Mouse (Mus musculus): ENCODE data around the gene Ccdc87.
"Not testable (repeated sequence)": the region's sequence is repeated elsewhere in the genome, so short reads cannot be mapped to it uniquely, and the experiment has no call there.

Gene Ccdc87

DNA sequence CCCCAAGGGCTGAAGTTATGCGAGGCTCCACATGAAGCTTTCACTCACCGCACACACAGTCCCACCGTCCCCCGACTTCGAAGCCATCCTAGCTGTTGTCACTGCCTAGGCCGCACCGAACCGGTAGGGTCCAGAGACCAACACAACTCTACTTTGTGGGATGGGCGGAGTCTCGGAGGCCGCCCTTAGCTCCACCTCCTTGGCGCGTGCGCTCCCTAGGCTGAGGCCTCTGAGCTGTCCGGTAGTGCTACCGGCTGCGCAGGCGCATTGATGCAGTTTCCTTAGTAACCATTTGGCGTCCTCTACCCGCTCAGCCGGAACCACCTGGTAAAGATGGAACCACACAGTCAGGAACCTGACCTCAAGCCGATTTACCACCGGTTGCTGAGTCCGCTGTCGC is at the start of gene Ccdc87, which contains the start of gene Ccs:
Gene Ccdc87 (plus strand): TSS at position 218 of the 400 bp plus-strand sequence.
Gene Ccs (minus strand): TSS at position 184 of the 400 bp plus-strand sequence.
- DNase-seq (ENCODE audit: low spot score): peak; percentile 93

DNA sequence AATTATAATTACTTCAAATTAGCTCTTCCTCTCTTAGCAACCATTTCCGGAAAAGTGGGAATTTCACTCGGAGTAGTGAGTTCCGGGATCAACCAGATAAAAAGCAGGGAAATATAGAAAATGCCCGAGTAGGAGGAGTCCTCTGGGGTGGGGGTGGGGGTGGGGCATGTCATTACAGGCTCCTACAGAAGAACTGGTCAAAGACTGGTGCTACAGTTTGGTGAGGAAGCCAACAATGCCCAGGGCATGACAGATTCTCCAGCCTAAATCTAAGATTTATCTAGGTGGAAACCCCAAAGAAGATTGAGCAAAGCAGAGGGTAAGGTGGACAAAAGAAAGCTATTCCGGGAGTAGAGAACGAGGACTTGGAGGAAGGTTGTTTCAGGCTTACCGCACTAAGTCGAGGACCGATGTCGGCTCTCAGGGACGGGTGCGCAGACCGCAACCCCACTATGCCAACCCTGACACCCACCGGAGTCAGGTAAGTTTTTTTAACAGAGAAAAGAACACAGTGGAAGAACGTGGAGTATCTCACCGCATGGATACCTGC is 45.8 kb upstream of the Ccdc87 start:
- no peak for DNase-seq (ENCODE audit: low spot score)

GRCm38 (mm10) chr19:4793831-4794422 is 45.2 kb upstream of the Ccdc87 start, which contains the start of gene Rbm4:
Gene Rbm4, minus strand, starts transcription at chr19:4793901.
- peak; percentile 92 for DNase-seq (ENCODE audit: low spot score)

DNA sequence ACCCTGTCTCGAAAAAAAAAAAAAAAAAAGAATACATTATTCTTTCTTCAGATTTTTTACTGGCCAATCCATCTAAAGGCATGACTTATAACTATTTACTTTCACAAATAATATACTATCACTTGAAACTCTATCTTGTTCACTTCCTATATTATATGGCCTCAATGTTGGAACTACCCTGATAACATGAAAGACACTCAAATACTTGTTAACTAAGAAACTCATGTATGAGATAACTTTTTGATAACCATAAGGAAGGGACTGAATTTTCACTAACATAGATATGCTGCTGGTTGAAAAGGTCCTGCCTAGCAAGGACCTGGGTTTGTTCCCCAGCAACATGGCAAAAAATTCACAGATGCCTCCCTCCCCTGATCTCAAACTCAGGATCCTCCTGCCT is 43.2 kb upstream of the Ccdc87 start:
- no peak for DNase-seq (ENCODE audit: low spot score)

GRCm38 (mm10) chr19:4797846-4798245 is 41.3 kb upstream of the Ccdc87 start:
- DNase-seq (ENCODE audit: low spot score): no peak

DNA sequence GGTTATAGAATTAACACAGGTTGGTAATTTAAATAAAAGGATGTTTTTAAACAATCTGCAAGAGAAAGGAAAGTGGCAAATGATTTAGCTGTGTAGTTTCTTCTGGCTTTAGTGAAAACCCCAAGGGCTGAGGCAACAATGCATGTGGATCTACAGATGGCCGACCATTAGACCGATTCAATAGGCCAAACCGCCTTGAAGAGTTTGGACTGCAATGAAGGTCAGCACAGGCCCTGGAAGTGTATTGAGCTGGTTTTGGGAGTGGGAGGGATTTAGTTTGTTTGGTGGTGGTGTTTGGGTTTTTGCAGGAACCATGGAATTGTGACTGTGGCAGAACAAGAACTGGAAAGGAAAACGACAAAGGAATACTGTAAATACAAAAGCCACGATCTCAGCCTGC is 40.1 kb upstream of the Ccdc87 start:
- DNase-seq (ENCODE audit: low spot score): no peak

- no peak for DNase-seq (ENCODE audit: low spot score)
Observed at GRCm38 (mm10) chr19:4802691-4803091, 36.5 kb upstream of the Ccdc87 start.

DNA sequence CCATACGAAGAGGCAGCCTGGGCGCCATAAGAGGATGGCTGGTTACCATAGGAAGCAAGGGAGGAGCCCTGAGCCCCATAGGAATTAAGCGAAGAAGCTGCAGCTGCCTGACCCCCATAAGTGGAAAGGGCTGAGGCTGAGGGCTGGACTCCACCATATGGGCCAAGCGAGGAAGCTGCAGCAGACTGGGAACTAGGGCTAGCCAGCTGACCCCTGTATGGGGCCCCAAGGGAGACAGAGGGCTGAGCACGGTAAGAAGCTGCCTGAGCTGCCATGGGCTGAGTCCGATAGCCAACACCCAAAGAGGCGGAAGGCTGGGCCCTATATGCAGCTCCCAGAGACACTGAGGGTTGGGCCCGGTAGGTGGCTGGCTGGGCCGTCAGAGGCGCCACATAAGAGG is 35.9 kb upstream of the Ccdc87 start:
- no peak for DNase-seq (ENCODE audit: low spot score)

- DNase-seq (ENCODE audit: low spot score): no peak
Observed at GRCm38 (mm10) chr19:4810309-4810708, 28.9 kb upstream of the Ccdc87 start.

GRCm38 (mm10) chr19:4810746-4811062 is 28.5 kb upstream of the Ccdc87 start:
- no peak for DNase-seq (ENCODE audit: low spot score)

DNA sequence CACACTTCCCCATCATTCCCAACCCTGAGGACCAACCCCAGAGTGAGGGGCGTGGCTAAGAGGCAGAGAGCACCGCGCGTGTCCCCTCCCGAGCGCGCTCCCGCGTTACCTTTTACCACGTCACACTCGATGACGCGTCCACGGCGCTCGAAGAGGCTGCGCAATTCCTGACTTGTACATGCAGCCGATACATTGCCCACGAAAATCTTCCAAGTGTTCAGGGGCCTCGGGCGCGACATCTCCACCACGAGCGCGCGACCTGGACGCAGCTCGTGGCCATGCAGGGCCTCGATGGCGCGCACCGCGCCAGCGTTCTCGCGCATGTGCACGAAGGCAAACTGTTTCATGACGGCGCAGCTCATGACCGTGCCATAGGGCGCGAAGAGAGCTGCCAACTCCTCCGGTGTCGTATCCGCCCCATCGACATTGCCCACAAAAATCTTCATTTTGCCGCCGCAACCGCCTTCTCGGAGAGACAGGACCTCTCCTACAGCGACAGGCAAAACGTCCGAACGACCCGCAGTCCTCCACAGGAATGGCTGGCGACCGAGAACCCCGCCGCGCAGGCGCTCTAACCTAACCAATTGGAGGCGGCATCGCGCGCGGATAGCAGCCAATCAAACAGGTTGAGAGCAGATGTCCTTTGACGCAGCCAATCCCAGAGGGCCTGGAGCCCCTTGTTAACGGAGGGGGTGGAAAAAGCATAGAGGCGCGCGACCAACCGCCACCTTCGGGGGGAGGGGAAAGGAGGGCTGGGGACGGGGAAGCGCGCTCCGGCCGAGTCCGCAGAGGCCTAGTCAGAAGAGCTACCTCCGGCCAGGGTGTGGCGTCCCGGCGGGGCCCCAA is 27.9 kb upstream of the Ccdc87 start, which contains the start of the genes Gm21992 and Rbm14:
Gene Gm21992 (minus strand): TSS at position 550 of the 846 bp plus-strand sequence.
Gene Rbm14 (minus strand): TSS at position 572 of the 846 bp plus-strand sequence.
- peak; percentile 96 for DNase-seq (ENCODE audit: low spot score)

GRCm38 (mm10) chr19:4811909-4812242 is 27.3 kb upstream of the Ccdc87 start:
- DNase-seq (ENCODE audit: low spot score): no peak

DNA sequence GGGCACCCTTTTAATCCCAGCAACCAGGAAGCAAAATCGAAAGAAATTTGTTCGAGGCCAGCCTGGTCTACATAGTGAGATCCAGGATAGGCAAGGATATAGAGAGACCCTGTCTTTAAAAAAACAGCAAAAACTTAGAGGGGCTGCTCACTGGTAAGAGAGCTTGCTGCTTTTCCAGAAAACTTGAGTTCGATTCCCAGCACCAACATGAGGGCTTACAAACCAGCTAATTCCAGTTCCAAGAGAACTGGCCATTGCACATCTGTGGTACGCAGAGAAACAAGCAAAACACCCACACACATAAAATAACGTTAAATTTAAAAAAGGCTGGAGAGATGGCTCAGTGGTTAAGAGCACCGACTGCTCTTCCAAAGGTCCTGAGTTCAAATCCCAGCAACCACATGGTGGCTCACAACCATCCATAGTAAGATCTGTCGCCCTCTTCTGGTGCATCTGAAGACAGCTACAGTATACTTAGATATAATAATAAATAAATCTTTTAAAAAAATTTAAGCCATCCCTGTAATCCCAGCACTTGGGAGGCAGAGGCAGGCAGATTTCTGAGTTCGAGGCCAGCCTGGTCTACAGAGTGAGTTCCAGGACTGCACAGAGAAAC is 26.7 kb upstream of the Ccdc87 start:
- not testable (repeated sequence) for DNase-seq (ENCODE audit: low spot score)

DNA sequence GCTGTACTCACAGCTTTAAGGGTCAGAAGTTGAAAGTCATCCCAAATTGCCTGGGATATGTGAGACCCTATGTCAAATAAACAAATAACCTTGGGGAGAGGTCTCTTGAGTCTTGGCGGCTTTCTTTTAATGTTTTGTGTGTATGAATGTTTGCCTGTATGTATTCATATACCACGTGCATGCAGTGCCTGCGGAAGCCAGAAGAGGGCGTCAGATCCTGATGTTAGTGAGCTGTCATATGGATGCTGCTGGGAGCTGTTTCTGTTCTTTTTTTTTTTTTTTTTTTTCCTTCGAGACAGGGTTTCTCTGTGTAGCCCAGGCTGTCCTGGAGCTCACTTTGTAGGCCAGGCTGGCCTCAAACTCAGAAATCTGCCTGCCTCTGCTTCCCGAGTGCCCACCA is 26.2 kb upstream of the Ccdc87 start:
- DNase-seq (ENCODE audit: low spot score): peak; percentile 25

- DNase-seq (ENCODE audit: low spot score): no peak
Observed at GRCm38 (mm10) chr19:4817182-4817835, 21.9 kb upstream of the Ccdc87 start.

DNA sequence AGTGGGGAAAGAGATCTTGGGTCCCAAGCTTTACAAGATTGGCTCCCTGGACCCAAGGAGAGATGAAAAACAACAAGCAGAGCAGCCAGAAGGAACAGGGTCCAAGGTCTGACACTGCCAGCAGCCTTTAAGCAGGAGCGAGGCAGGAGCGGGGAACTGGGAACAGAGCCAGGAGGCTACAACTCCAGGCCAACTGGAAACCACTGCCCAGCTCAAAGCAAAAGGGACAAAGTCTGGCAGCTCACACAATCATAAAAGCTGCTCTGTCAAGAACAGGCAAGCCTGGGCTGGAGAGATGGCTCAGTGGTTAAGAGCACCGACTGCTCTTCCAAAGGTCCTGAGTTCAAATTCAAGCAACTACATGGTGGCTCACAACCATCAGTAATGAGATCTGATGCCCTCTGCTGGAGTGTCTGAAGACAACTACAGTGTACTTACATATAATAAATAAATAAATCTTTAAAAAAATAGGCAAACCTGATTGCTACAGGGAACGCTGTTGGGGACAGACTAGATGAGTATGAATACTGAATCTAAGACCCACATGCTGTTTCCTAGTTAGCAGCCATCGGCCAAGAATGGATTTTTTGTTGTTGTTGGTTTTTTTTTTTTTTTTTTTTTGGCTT is 18.4 kb upstream of the Ccdc87 start:
- no peak for DNase-seq (ENCODE audit: low spot score)

- DNase-seq (ENCODE audit: low spot score): no peak
Observed at GRCm38 (mm10) chr19:4828444-4829114, 10.6 kb upstream of the Ccdc87 start.

DNA sequence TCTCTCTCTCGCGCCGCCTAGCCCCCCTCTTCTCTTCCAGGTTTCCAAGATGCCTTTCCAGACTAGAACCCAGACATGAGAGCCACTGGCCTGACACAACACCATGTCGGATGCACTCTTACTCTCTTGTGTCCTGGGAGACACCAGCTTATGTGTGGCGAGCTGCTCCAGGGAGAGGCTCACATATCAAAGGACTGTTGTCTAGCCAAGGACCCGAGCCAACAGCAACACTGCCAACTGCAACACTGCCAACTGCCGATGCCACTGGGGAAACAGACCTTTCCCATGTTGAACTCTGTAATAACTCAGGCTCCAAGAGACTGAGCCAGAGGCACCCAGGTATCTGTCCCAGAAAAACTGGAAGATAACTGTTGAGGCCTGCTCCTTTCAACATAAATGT is 10.0 kb upstream of the Ccdc87 start:
- no peak for DNase-seq (ENCODE audit: low spot score)

DNA sequence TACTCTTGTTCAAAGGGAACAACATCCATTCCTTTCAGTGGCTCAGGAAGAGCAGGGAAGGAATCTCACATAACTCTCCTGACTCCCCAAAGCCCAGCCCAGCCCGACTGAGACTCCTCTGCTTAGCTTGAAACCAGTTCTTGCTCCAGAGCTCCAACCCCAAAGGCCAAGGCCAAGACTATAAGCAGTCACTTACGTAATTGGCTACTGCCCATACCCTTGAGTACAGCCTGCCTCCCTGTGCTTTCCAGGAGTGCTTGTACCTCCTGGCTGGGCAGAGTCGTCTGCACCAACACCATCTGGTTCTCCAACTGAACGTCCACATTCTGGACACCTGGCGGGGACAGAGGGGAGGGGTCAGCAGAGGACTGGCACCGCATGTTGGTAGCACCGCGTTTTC is 5.2 kb upstream of the Ccdc87 start:
- DNase-seq (ENCODE audit: low spot score): no peak

GRCm38 (mm10) chr19:4836096-4836495 is 3.1 kb upstream of the Ccdc87 start:
- no peak for DNase-seq (ENCODE audit: low spot score)

GRCm38 (mm10) chr19:4837049-4837448 is 2.1 kb upstream of the Ccdc87 start:
- DNase-seq (ENCODE audit: low spot score): no peak
